Mouse (Mus musculus) olfactory bulb, adult 2 months (tissue): ENCODE results near the gene Trmt44. TPM values are rescaled to one million over a fixed set of nuclear protein-coding genes. Genes with fewer than 3 reads are reported as not detected.

Experiments used
- H3K27ac ChIP-seq: fragments of 200-500 bp; 2 replicates; pipeline ENCODE4 v1.5.1; 2012; ENCODE audit warnings: low read depth, low read length; ENCODE audit not compliant: insufficient read depth
- H3K4me1 ChIP-seq: fragments of 200-500 bp; 2 replicates; pipeline ENCODE4 v1.6.1; 2012; ENCODE audit warnings: low read length; ENCODE audit not compliant: control insufficient read depth, insufficient read depth
- H3K4me3 ChIP-seq: fragments of 200-500 bp; 2 replicates; pipeline ENCODE4 v1.5.1; 2012; ENCODE audit warnings: mild to moderate bottlenecking, low read depth, low read length, moderate library complexity; ENCODE audit not compliant: insufficient read depth
- CTCF ChIP-seq: fragments of 200-500 bp; IDR thresholded peaks from 2 replicates; pipeline ENCODE4 v1.5.1; 2012; ENCODE audit warnings: low read depth, mild to moderate bottlenecking, low read length, moderate library complexity; ENCODE audit not compliant: insufficient read depth
- POLR2A ChIP-seq: fragments of 200-500 bp; IDR thresholded peaks from 2 replicates; pipeline ENCODE4 v1.6.1; 2012; ENCODE audit warnings: mild to moderate bottlenecking, low read depth, low read length, moderate library complexity; ENCODE audit not compliant: insufficient read depth
- WGBS: fragments of 180-500 bp; shearing (Covaris S2); methylation state at CpG from one replicate; pipeline ENCODE4 v1.1.7; 2018; 5-methylcytosine and 5-hydroxymethylcytosine counted together
- polyA plus RNA-seq: library from polyadenylated mRNA; stranded (reverse); fragments of >200 nt; gene quantifications from 2 replicates; pipeline ENCODE4 v1.2.4, GENCODE M21; 2012; ENCODE audit warnings: low replicate concordance; ENCODE audit not compliant: missing spikeins, insufficient read depth, insufficient read length

Gene Trmt44
- polyA plus RNA-seq, 1 experiment = not detected

- Histone ChIP-seq H3K27ac (no peak overlapping the region), H3K4me1 (peaks cover 8% of the 10 kb centered on the region; the same call in 1 of the 2 replicates), H3K4me3 (no peak overlapping the region)
- TF ChIP-seq CTCF (no peak), POLR2A (no peak)
- WGBS = 78% methylated on average over 2 of the region's 2 CpGs
Measured at GRCm38 (mm10) chr5:35578411-35578810, 3.5 kb upstream of the Trmt44 start.

GRCm38 (mm10) chr5:35576409-35577020, 1.6 kb upstream of the Trmt44 start:
- 89% methylated on average over 10 of the region's 10 CpGs for WGBS
- TF ChIP-seq POLR2A (no peak), CTCF (no peak)
- Histone ChIP-seq H3K4me1 (0 out of 2 replicates have a peak, but pooled peaks cover 4% of the 10 kb centered on the region), H3K4me3 (no peak overlapping the region), H3K27ac (no peak overlapping the region)

GRCm38 (mm10) chr5:35571546-35571945, 3.3 kb downstream of the Trmt44 start:
- H3K4me3 ChIP-seq = no peak overlapping the region
- H3K4me1 ChIP-seq = 0 out of 2 replicates have a peak, but pooled peaks cover 4% of the 10 kb centered on the region
- H3K27ac ChIP-seq = no peak overlapping the region
- no peak for TF ChIP-seq POLR2A
- TF ChIP-seq CTCF = no peak
- 95% methylated on average over 6 of the region's 6 CpGs for WGBS

- Histone ChIP-seq H3K27ac (no peak overlapping the region), H3K4me1 (no peaks in the 10 kb centered on the region), H3K4me3 (no peak overlapping the region)
- WGBS = 77% methylated on average over 4 of the region's 4 CpGs
- TF ChIP-seq POLR2A (no peak), CTCF (no peak)
Measured at GRCm38 (mm10) chr5:35566632-35567031, 8.2 kb downstream of the Trmt44 start.

GRCm38 (mm10) chr5:35565217-35565616, 9.7 kb downstream of the Trmt44 start:
- no peak overlapping the region for H3K4me3 ChIP-seq
- no peak overlapping the region for H3K27ac ChIP-seq
- TF ChIP-seq CTCF (no peak), POLR2A (no peak)
- H3K4me1 ChIP-seq = no peaks in the 10 kb centered on the region
- 93% methylated on average over 9 of the region's 9 CpGs for WGBS

- TF ChIP-seq CTCF (peak; percentile 60), POLR2A (no peak)
Measured at GRCm38 (mm10) chr5:35563449-35563848, 11.4 kb downstream of the Trmt44 start.

GRCm38 (mm10) chr5:35562616-35563015, 12.3 kb downstream of the Trmt44 start:
- Histone ChIP-seq H3K4me3 (no peak overlapping the region), H3K4me1 (no peaks in the 10 kb centered on the region), H3K27ac (no peak overlapping the region)
- TF ChIP-seq CTCF (no peak), POLR2A (no peak)
- 80% methylated on average over 2 of the region's 2 CpGs for WGBS

More at GRCm38 (mm10) chr5:35563449-35563848, 11.4 kb downstream of the Trmt44 start:
- no peak overlapping the region for H3K4me3 ChIP-seq
- whole genome bisulfite sequencing = 0% methylated on average over 1 of the region's 1 CpGs
- H3K4me1 ChIP-seq = no peaks in the 10 kb centered on the region
- H3K27ac ChIP-seq = no peak overlapping the region

GRCm38 (mm10) chr5:35559447-35559846, 15.4 kb downstream of the Trmt44 start:
- no peaks in the 10 kb centered on the region for H3K4me1 ChIP-seq
- no peak overlapping the region for H3K27ac ChIP-seq
- WGBS = 84% methylated on average over 8 of the region's 8 CpGs
- TF ChIP-seq POLR2A (no peak), CTCF (no peak)
- H3K4me3 ChIP-seq = no peak overlapping the region

- H3K4me3 ChIP-seq = no peak overlapping the region
- 60% methylated on average over 13 of the region's 13 CpGs for WGBS
- no peak overlapping the region for H3K27ac ChIP-seq
- TF ChIP-seq CTCF = no peak
- TF ChIP-seq POLR2A = no peak
- no peaks in the 10 kb centered on the region for H3K4me1 ChIP-seq
Measured at GRCm38 (mm10) chr5:35557946-35558621, 16.8 kb downstream of the Trmt44 start.
